Mouse (Mus musculus): Measurements from ENCODE around the gene Enpep. TPM values are rescaled to one million over a fixed set of nuclear protein-coding genes. Genes with fewer than 3 reads are reported as not detected.
A peak's percentile ranks its signal among the peaks of the same experiment; 100 is the strongest.

Gene Enpep
- polyA plus RNA-seq, 1 experiment from 2014 or later = 143 TPM

DNA sequence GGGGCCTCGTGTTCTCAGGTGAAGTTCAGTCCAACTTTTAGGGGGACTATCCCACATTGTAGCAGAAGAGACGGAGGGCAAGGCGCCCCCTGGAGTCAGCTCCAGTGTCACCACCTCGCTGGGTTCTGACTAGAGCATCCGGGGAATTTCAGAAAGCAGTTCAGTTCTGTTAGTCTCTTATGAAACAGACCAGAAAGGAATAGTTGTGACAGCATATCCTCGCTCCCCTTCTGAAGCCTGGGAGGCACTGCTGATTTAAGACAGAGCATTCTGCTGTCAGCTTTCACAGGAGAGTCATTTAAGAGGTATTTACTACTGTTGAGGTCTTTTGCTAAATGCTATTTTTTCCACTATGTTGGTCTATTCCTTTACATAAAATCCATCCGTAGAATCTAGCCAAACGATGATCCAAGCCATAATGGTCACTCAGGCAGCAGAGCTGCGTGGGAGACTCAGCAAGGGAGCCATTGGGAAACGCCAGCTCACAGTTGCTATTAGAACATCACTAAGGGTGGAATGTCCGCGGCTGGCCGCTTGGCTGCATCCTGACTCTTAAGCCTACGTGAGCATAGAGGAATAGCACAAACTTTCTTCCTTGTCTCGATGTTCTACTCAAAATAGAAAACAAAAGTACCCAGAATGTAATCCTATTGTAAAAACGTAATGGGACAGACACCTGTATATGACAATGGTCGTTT is 15.3 kb downstream of the Enpep start:
- WGBS = 77% methylated on average over 17 of the region's 17 CpGs
- Histone ChIP-seq H3K4me2 (ENCODE audit: low read depth, low read length) (no peak overlapping the region), H3K27me3 (replicated peaks; ENCODE audit: control insufficient read depth, insufficient read depth, low read length) (no peaks in the 10 kb centered on the region), H3K9ac (ENCODE audit: low read depth, low read length) (no peak overlapping the region), H3K27ac (ENCODE audit: low read length) (no peak overlapping the region), H3K36me3 (ENCODE audit: control insufficient read depth, insufficient read depth, low read length) (no peaks in the 10 kb centered on the region; the same call in 1 of the 2 replicates), H3K4me3 (ENCODE audit: low read length) (no peak overlapping the region), H3K4me1 (ENCODE audit: control insufficient read depth, insufficient read depth, low read length) (peaks cover 4% of the 10 kb centered on the region; the same call in 1 of the 2 replicates), H3K9me3 (ENCODE audit: control insufficient read depth, low read length) (no peaks in the 10 kb centered on the region)
- ATAC-seq = no peak

DNA sequence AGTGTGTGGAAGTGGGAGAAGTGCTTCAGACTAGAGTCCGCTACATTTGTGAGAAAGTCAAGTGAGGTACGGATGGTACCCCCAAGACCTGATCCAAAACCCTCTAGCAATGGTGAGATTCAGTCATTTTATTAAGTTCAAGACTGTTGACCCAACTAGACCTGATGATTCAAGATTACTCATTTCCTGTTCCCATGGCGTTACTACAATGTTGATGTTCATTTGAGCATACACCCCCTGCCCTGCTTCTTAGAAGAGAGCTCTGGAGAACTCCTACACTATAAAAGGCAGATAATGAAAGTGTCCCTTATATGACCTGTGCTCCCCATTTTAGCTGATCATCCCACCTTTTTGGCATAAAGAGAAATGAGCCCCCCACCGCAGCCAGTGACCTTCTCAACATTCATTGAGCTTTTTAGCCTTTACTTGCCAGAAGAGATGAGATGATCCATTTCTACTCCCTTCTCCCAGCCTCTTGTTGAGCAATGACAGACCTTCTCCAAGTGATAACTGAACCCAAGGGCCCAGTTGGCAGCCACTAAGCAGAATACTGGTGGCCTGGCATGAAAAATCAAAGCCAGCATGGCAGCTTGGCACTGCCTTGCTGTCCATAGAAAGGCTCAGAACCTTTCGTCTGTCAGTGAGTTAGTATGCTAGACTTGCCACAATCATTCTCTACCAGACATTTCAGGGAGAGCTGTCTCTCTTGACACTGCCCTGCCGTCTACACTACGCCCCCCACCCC is 18.7 kb downstream of the Enpep start:
- 89% methylated on average over 7 of the region's 7 CpGs for WGBS
- H3K27ac ChIP-seq (ENCODE audit: low read length) = no peak overlapping the region
- H3K9me3 ChIP-seq (ENCODE audit: control insufficient read depth, low read length) = no peaks in the 10 kb centered on the region
- H3K27me3 ChIP-seq (replicated peaks; ENCODE audit: control insufficient read depth, insufficient read depth, low read length) = no peaks in the 10 kb centered on the region
- H3K4me1 ChIP-seq (ENCODE audit: control insufficient read depth, insufficient read depth, low read length) = no peaks in the 10 kb centered on the region
- H3K4me3 ChIP-seq (ENCODE audit: low read length) = no peak overlapping the region
- no peaks in the 10 kb centered on the region; the same call in 1 of the 2 replicates for H3K36me3 ChIP-seq (ENCODE audit: control insufficient read depth, insufficient read depth, low read length)
- H3K9ac ChIP-seq (ENCODE audit: low read depth, low read length) = no peak overlapping the region
- no peak for ATAC-seq
- no peak overlapping the region for H3K4me2 ChIP-seq (ENCODE audit: low read depth, low read length)

DNA sequence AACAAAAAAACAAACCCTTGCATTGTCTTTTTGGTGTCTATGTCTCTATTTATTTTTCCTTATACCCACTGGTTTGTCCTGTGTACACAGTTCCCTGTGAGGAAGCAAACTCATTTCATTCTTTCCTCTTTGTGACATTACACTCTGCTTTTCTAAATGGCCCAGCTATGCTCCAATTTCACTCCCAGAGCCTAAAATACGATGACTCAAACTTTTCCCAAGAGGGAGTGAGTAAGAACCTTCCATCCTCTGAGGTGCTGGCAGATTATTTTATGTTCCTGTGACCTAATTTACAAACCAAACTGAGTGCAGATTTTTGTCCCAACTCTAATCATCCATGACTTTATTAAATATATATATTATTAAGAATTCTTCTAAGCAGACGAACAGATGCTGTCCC is 19.3 kb downstream of the Enpep start:
- no peaks in the 10 kb centered on the region for H3K9me3 ChIP-seq (ENCODE audit: control insufficient read depth, low read length)
- H3K27me3 ChIP-seq (replicated peaks; ENCODE audit: control insufficient read depth, insufficient read depth, low read length) = no peaks in the 10 kb centered on the region
- no peak for ATAC-seq
- no peak overlapping the region for H3K4me2 ChIP-seq (ENCODE audit: low read depth, low read length)
- H3K4me1 ChIP-seq (ENCODE audit: control insufficient read depth, insufficient read depth, low read length) = no peaks in the 10 kb centered on the region
- H3K27ac ChIP-seq (ENCODE audit: low read length) = no peak overlapping the region
- H3K36me3 ChIP-seq (ENCODE audit: control insufficient read depth, insufficient read depth, low read length) = no peaks in the 10 kb centered on the region; the same call in 1 of the 2 replicates
- WGBS = 80% methylated on average over 2 of the region's 2 CpGs
- H3K4me3 ChIP-seq (ENCODE audit: low read length) = no peak overlapping the region
- no peak overlapping the region for H3K9ac ChIP-seq (ENCODE audit: low read depth, low read length)

DNA sequence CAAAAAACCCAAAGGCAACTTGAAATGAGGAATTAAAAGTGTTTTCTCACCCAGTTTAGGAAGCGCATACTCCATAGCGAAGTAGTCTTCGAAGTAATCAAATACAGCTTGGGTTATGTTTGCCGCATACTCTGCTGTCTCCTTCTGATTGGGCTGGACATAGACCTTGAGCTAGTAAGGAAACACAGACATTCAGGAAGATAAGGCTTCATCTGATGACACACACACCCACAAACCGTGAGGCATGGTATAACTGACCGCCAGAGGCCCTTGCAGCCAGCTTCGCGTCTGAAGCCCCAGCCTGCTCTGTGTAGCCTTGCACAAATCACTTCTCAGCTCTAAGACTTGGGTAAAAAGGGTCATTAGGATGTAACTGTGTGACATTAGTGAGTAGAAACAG is 20.0 kb downstream of the Enpep start:
- H3K27ac ChIP-seq (ENCODE audit: low read length) = no peak overlapping the region
- H3K4me3 ChIP-seq (ENCODE audit: low read length) = no peak overlapping the region
- no peak for ATAC-seq
- H3K4me1 ChIP-seq (ENCODE audit: control insufficient read depth, insufficient read depth, low read length) = no peaks in the 10 kb centered on the region
- no peak overlapping the region for H3K9ac ChIP-seq (ENCODE audit: low read depth, low read length)
- H3K36me3 ChIP-seq (ENCODE audit: control insufficient read depth, insufficient read depth, low read length) = no peaks in the 10 kb centered on the region; the same call in 1 of the 2 replicates
- no peaks in the 10 kb centered on the region for H3K27me3 ChIP-seq (replicated peaks; ENCODE audit: control insufficient read depth, insufficient read depth, low read length)
- WGBS = 91% methylated on average over 8 of the region's 8 CpGs
- H3K9me3 ChIP-seq (ENCODE audit: control insufficient read depth, low read length) = no peaks in the 10 kb centered on the region
- no peak overlapping the region for H3K4me2 ChIP-seq (ENCODE audit: low read depth, low read length)

DNA sequence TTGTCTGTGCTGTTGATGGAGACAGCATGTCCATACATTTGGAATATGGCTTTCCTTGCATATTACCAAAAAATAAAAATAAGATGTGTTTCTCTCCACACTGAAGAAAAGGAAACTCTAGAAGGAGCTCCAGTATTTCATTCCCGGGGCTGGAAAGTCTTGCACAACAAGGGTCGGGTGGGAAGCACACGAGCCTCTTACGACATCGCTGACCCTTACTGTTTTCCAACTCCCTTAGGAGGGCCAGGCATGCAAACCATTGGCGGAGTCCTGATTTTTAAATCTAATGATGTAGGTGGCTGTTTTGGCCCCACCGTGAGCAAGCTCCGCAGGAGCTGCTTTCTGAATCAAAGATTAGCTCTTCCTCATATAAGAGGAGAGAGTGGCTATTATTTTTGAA is 20.6 kb downstream of the Enpep start:
- ATAC-seq = no peak
- Histone ChIP-seq H3K36me3 (ENCODE audit: control insufficient read depth, insufficient read depth, low read length) (no peaks in the 10 kb centered on the region; the same call in 1 of the 2 replicates), H3K4me1 (ENCODE audit: control insufficient read depth, insufficient read depth, low read length) (no peaks in the 10 kb centered on the region), H3K4me2 (ENCODE audit: low read depth, low read length) (no peak overlapping the region), H3K9ac (ENCODE audit: low read depth, low read length) (no peak overlapping the region), H3K4me3 (ENCODE audit: low read length) (no peak overlapping the region), H3K9me3 (ENCODE audit: control insufficient read depth, low read length) (no peaks in the 10 kb centered on the region), H3K27me3 (replicated peaks; ENCODE audit: control insufficient read depth, insufficient read depth, low read length) (no peaks in the 10 kb centered on the region), H3K27ac (ENCODE audit: low read length) (no peak overlapping the region)
- 86% methylated on average over 8 of the region's 8 CpGs for WGBS

DNA sequence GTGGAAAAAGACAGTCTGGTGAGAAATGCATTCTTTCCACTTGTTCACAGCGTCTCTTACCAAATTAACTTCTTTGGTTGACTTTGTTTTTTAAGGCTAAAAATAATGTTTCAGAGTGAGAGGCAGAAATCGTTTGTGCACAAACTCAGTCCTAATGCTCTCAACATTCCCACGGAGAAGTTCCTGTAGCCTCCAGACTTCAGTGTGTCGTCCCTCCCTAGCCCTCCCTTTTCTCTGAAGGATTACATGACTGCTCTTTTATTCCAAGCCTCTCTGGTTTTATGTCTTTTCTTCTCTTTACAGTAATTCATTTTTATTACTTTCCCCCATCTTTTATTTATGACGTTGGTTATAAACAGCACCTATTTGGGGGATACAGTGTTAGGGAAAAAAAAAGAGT is 22.6 kb downstream of the Enpep start:
- ATAC-seq = no peak
- WGBS = 50% methylated on average over 5 of the region's 5 CpGs
- no peak overlapping the region for H3K9ac ChIP-seq (ENCODE audit: low read depth, low read length)

DNA sequence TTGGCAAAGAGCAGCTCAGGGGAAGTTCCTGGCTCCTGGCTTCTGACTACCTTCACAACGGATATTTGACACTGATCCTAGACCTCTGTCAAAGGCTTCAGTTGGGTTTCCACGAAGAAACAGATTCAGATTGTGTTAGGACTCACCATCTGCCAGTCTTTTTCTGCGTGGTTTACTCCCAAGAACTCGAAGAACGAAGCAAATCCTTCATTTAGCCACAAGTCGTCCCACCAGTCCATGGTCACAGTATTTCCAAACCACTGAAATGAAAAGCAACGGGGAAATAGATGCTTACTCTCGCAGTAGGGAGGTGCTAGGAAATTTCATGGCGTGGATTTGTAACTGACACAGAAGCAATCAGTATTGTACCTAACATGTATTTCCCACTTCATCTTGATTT is 23.6 kb downstream of the Enpep start:
- ATAC-seq = no peak
- Histone ChIP-seq H3K4me3 (ENCODE audit: low read length) (no peak overlapping the region), H3K36me3 (ENCODE audit: control insufficient read depth, insufficient read depth, low read length) (no peaks in the 10 kb centered on the region; the same call in 1 of the 2 replicates), H3K27ac (ENCODE audit: low read length) (no peak overlapping the region), H3K9ac (ENCODE audit: low read depth, low read length) (no peak overlapping the region), H3K4me1 (ENCODE audit: control insufficient read depth, insufficient read depth, low read length) (no peaks in the 10 kb centered on the region), H3K27me3 (replicated peaks; ENCODE audit: control insufficient read depth, insufficient read depth, low read length) (no peaks in the 10 kb centered on the region), H3K4me2 (ENCODE audit: low read depth, low read length) (no peak overlapping the region), H3K9me3 (ENCODE audit: control insufficient read depth, low read length) (no peaks in the 10 kb centered on the region)
- WGBS = 68% methylated on average over 9 of the region's 9 CpGs

More for the DNA sequence above, 22.6 kb downstream of the Enpep start:
- no peaks in the 10 kb centered on the region for H3K4me1 ChIP-seq (ENCODE audit: control insufficient read depth, insufficient read depth, low read length)
- no peaks in the 10 kb centered on the region for H3K9me3 ChIP-seq (ENCODE audit: control insufficient read depth, low read length)
- no peaks in the 10 kb centered on the region for H3K27me3 ChIP-seq (replicated peaks; ENCODE audit: control insufficient read depth, insufficient read depth, low read length)
- H3K4me3 ChIP-seq (ENCODE audit: low read length) = no peak overlapping the region
- H3K36me3 ChIP-seq (ENCODE audit: control insufficient read depth, insufficient read depth, low read length) = no peaks in the 10 kb centered on the region; the same call in 1 of the 2 replicates
- H3K27ac ChIP-seq (ENCODE audit: low read length) = no peak overlapping the region
- no peak overlapping the region for H3K4me2 ChIP-seq (ENCODE audit: low read depth, low read length)

DNA sequence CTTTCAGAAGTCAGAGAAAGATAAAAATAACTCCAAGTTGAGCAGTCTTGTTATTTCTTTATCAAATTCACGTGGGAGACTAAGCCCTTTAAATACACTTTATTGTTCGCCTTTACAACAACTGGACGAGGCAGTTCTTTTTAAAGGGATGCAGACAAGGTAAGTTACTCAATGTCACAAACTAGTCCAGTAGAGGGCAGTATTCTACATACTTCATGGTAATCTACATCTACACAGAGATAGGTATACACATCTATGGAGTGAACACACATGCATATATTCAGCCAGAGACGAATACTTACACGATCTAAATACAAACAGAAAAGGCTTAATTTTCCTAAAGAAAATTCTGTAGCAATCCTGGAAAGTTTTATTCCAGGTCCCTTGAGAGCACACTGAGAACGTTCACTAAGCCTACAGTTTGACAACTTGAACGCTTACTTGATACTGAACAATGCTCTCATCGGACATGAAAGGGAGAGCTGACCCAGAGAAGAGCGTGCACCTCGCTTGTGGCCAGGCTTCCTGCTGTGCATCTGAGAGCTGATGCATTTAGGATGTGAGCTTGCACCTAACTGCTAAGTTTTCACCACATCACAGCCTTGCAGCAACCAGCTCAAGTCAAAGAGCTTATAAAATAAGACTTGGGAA is 24.3 kb downstream of the Enpep start:
- 40% methylated on average over 10 of the region's 10 CpGs for WGBS
- ATAC-seq = peak; percentile 80; the same call in 1 of the 2 replicates
- no peak overlapping the region for H3K4me3 ChIP-seq (ENCODE audit: low read length)

DNA sequence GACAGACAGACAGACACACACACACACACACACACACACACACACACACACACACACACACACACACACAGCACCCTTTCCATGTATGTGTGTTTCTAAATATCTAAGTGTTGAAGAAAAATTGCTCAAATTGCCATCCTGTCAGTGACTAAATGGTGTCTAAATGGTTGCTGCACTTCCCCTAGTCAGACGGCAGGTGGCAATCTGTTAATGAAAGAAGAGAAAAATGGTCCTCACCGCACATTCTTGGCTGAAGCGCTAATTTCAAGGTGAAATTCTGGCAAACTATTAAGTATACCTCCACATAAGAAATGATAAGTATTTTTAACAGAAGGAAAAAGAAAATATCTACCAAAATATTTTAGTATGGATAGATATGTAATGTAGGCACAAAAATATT is 28.6 kb downstream of the Enpep start:
- H3K36me3 ChIP-seq (ENCODE audit: control insufficient read depth, insufficient read depth, low read length) = no peaks in the 10 kb centered on the region
- no peaks in the 10 kb centered on the region for H3K4me1 ChIP-seq (ENCODE audit: control insufficient read depth, insufficient read depth, low read length)

More for the DNA sequence above, 24.3 kb downstream of the Enpep start:
- H3K27me3 ChIP-seq (replicated peaks; ENCODE audit: control insufficient read depth, insufficient read depth, low read length) = no peaks in the 10 kb centered on the region
- no peak overlapping the region for H3K27ac ChIP-seq (ENCODE audit: low read length)
- H3K36me3 ChIP-seq (ENCODE audit: control insufficient read depth, insufficient read depth, low read length) = no peaks in the 10 kb centered on the region
- H3K4me1 ChIP-seq (ENCODE audit: control insufficient read depth, insufficient read depth, low read length) = no peaks in the 10 kb centered on the region
- no peaks in the 10 kb centered on the region for H3K9me3 ChIP-seq (ENCODE audit: control insufficient read depth, low read length)
- H3K9ac ChIP-seq (ENCODE audit: low read depth, low read length) = no peak overlapping the region
- no peak overlapping the region for H3K4me2 ChIP-seq (ENCODE audit: low read depth, low read length)

More for the DNA sequence above, 28.6 kb downstream of the Enpep start:
- 7% methylated on average over 3 of the region's 3 CpGs for WGBS
- no peak overlapping the region for H3K9ac ChIP-seq (ENCODE audit: low read depth, low read length)
- H3K9me3 ChIP-seq (ENCODE audit: control insufficient read depth, low read length) = no peaks in the 10 kb centered on the region
- no peak overlapping the region for H3K4me2 ChIP-seq (ENCODE audit: low read depth, low read length)
- no peak overlapping the region for H3K4me3 ChIP-seq (ENCODE audit: low read length)
- no peaks in the 10 kb centered on the region for H3K27me3 ChIP-seq (replicated peaks; ENCODE audit: control insufficient read depth, insufficient read depth, low read length)
- H3K27ac ChIP-seq (ENCODE audit: low read length) = no peak overlapping the region
- ATAC-seq = no peak

All from intestine, embryonic 16.5 days (tissue).